Mouse (Mus musculus): ENCODE results near the gene Cldn3. TPM values are rescaled to one million over a fixed set of nuclear protein-coding genes. Genes with fewer than 3 reads are reported as not detected.

Cldn3 gene
- polyA plus RNA-seq, 2 experiments from 2014 or later, result not detected

GRCm38 (mm10) chr5:134965852-134966821 lies 19.9 kb upstream of the Cldn3 start:
- peak; percentile 83 for ATAC-seq

- ATAC-seq, result no peak
Measured at GRCm38 (mm10) chr5:134967164-134967944, 18.7 kb upstream of the Cldn3 start.

- ATAC-seq, result no peak
Measured at GRCm38 (mm10) chr5:134970671-134971070, 15.3 kb upstream of the Cldn3 start.

GRCm38 (mm10) chr5:134973081-134973480 lies 12.9 kb upstream of the Cldn3 start:
- ATAC-seq, result no peak

- no peak for ATAC-seq
Measured at GRCm38 (mm10) chr5:134973526-134973925, 12.5 kb upstream of the Cldn3 start.

- no peak for ATAC-seq
Measured at GRCm38 (mm10) chr5:134974294-134974693, 11.7 kb upstream of the Cldn3 start.

GRCm38 (mm10) chr5:134974921-134975320 lies 11.1 kb upstream of the Cldn3 start:
- no peak for ATAC-seq

- ATAC-seq, result no peak
Measured at GRCm38 (mm10) chr5:134976164-134976563, 9.8 kb upstream of the Cldn3 start.

GRCm38 (mm10) chr5:134976577-134977250 lies 9.3 kb upstream of the Cldn3 start:
- ATAC-seq, result no peak

- ATAC-seq, result no peak
Measured at GRCm38 (mm10) chr5:134977837-134978236, 8.2 kb upstream of the Cldn3 start.

- no peak for ATAC-seq
Measured at GRCm38 (mm10) chr5:134981149-134981548, 4.9 kb upstream of the Cldn3 start.

- no peak for ATAC-seq
Measured at GRCm38 (mm10) chr5:134983111-134983510, 2.9 kb upstream of the Cldn3 start.

- ATAC-seq, result no peak
Measured at GRCm38 (mm10) chr5:134983771-134984170, 2.2 kb upstream of the Cldn3 start.

- no peak for ATAC-seq
Measured at GRCm38 (mm10) chr5:134986298-134987268, 569 bp downstream of the Cldn3 start.

GRCm38 (mm10) chr5:134989166-134989565 lies 3.2 kb downstream of the Cldn3 start:
- ATAC-seq, result no peak

GRCm38 (mm10) chr5:134989741-134990140 lies 3.7 kb downstream of the Cldn3 start:
- ATAC-seq, result no peak

GRCm38 (mm10) chr5:134992566-134992965 lies 6.6 kb downstream of the Cldn3 start:
- ATAC-seq, result no peak

GRCm38 (mm10) chr5:134998359-134998758 lies 12.3 kb downstream of the Cldn3 start:
- no peak for ATAC-seq

GRCm38 (mm10) chr5:134999797-135000196 lies 13.8 kb downstream of the Cldn3 start:
- ATAC-seq, result no peak

GRCm38 (mm10) chr5:135000751-135001150 lies 14.7 kb downstream of the Cldn3 start:
- no peak for ATAC-seq

- ATAC-seq, result no peak
Measured at GRCm38 (mm10) chr5:135001309-135001708, 15.3 kb downstream of the Cldn3 start.

GRCm38 (mm10) chr5:135002151-135002550 lies 16.1 kb downstream of the Cldn3 start:
- ATAC-seq, result no peak

All from CD4-positive, CD25-positive, alpha-beta regulatory T cell, adult 4 months (primary cell).